Mouse (Mus musculus) layer of hippocampus, adult 9-11 months (tissue): Measurements from ENCODE around the gene Exoc5.
A peak's percentile ranks its signal among the peaks of the same experiment; 100 is the strongest.

ENCODE experiments used
- DNase-seq: peaks from one replicate; pipeline ENCODE4 v3.0.0; 2022

Exoc5 gene

DNA sequence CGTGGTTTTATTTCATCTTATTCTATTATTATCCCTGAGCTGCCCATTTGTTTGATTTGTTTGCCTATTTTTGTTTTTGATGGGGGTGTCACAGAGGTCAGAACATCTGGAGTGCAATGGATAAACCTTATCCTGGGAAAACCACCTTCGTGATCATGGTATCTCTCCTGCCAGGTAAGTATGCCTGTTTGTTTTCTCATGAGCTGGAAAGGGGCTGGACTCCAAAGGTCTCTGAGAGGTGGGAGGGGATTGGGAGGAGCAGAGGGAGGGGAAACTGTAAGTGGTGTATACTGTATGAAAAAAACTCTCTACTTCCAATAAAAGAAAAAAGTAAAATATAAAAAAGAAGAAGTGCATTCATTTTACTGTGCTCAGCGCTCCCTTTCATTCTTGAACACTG is 64.8 kb downstream of the Exoc5 start:
- DNase-seq, result no peak

- DNase-seq, result no peak
Measured at GRCm38 (mm10) chr14:48998795-48999194, 67.7 kb downstream of the Exoc5 start.

GRCm38 (mm10) chr14:48993861-48994260 is 72.6 kb downstream of the Exoc5 start:
- no peak for DNase-seq

- no peak for DNase-seq
Measured at GRCm38 (mm10) chr14:48992070-48992580, 74.3 kb downstream of the Exoc5 start.

DNA sequence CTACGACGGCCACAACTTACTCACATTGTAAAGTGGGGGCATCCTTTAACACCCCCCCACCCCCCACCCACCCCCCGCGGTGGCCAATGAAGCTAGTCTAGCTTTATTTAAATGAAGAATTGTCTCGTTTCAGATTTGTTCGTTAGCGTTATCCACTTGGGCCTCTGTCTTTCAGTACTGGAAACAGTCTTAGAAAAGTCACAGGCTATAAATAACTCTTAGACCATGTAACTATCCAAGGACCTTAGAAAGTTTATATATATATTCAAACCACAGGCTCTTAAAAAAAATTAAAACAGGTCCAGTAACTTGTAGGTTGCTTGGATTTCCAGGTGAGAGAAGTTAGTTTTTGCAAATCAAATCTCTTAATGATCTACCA is 75.3 kb downstream of the Exoc5 start:
- no peak for DNase-seq

GRCm38 (mm10) chr14:48990471-48991143 is 75.8 kb downstream of the Exoc5 start:
- peak; percentile 86 for DNase-seq

- DNase-seq, result no peak
Measured at GRCm38 (mm10) chr14:48989831-48990230, 76.6 kb downstream of the Exoc5 start.

DNA sequence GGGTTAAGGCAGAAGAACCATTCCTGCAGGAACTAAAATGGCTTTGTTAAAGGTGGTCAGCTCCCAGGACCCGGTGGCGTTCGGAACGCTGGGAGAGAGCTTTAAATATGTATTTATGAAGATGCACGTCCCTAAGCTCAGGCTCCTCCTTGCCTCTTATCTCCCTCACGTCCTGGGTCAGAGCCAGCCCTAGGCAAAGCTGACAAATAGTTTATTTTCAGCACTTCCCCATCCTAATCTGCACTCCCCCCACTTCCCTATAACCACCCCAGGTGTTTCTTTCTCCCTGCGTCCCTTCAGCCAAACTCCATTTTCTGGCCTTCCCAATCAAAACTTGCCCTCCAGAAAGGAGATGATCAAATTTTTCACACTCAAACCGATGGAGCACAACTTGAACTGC is 80.2 kb downstream of the Exoc5 start:
- DNase-seq, result no peak

DNA sequence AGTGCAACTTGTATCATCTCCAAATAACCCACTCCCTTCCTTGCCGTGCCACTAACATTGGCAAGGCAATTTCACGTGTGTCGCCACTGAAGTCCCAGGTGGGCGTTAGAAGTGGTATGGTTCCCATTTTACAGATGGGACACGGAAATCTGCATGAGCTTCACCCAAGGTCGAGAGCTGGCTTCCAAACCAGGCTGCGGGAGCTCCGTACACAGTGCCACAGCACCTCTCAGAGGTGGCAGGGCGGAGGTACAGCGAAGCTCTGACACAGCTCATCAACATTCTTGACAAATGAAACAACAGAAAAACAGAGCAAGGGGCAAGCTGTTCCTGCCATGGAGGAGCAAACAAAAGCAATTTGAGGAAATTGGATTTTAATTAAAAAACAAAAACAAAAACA is 80.8 kb downstream of the Exoc5 start:
- DNase-seq, result peak; percentile 45

DNA sequence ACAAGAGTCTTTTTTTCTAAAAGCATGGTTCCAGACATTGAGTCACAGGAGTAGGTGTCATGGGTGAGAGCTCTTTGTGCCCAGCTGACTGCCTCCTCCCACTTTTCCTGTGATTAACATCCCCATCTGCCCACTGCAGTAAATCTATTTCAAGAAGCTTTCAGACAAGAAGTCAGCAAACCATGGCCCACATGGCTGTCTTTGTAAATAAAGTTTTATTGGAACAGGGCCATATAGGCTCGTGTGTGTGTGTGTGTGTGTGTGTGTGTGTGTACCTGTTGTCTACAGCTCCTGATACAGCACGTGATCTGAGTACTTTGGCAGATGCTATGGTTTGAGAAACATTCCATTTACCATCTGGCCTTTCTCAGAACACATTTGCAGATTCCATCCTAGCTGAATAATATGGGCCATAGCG is 87.5 kb downstream of the Exoc5 start:
- peak; percentile 50 for DNase-seq

- DNase-seq, result no peak
Measured at GRCm38 (mm10) chr14:48971546-48971945, 94.9 kb downstream of the Exoc5 start.

- no peak for DNase-seq
Measured at GRCm38 (mm10) chr14:48968670-48969069, 97.8 kb downstream of the Exoc5 start.
